Mouse (Mus musculus) lung, adult 2 months (tissue): ENCODE results near the gene Pex3.

Experiments used
- CTCF ChIP-seq: fragments of 200-500 bp; IDR thresholded peaks from 2 replicates; pipeline ENCODE4 v1.5.1; 2011; ENCODE audit warnings: mild to moderate bottlenecking, low read length, control low read depth; ENCODE audit not compliant: insufficient read depth
- POLR2A ChIP-seq: fragments of 200-500 bp; IDR thresholded peaks from 2 replicates; pipeline ENCODE4 v1.6.1; 2011; ENCODE audit warnings: low read depth, mild to moderate bottlenecking, control low read depth, low read length, borderline replicate concordance; ENCODE audit errors: extremely low read depth

- TF ChIP-seq CTCF (no peak), POLR2A (no peak)
These were observed 24.2 kb upstream of the Pex3 start for GRCm38 (mm10) chr10:13577123-13577522.
